Mouse (Mus musculus) layer of hippocampus, adult 18-20 months (tissue): ENCODE results near the gene Pla2g3. TPM values are rescaled to one million over a fixed set of nuclear protein-coding genes. Genes with fewer than 3 reads are reported as not detected.

Experiments used
- DNase-seq, 2 experiments: peaks; one replicate each; pipeline ENCODE4 v3.0.0; 2022; ENCODE audit warnings: low spot score in 2 of 2
- total RNA-seq, 2 experiments: library from RNA; stranded (reverse); gene quantifications; 2 replicates each; pipeline ENCODE4 v1.2.3; 2021

Gene Pla2g3
- total RNA-seq, 2 experiments from 2014 or later: 2.3 to 2.9 TPM

- DNase-seq: no peak
Measured at GRCm38 (mm10) chr11:3536082-3536481, 48.0 kb downstream of the Pla2g3 start.

- DNase-seq: no peak
Measured at GRCm38 (mm10) chr11:3536745-3537333, 48.8 kb downstream of the Pla2g3 start.

- DNase-seq: no peak
Measured at GRCm38 (mm10) chr11:3537711-3538110, 49.6 kb downstream of the Pla2g3 start.

GRCm38 (mm10) chr11:3538341-3538740 lies 50.3 kb downstream of the Pla2g3 start:
- DNase-seq: no peak

- DNase-seq: peak; percentile 80 to 95
Measured at GRCm38 (mm10) chr11:3539111-3539825, 51.2 kb downstream of the Pla2g3 start.

GRCm38 (mm10) chr11:3539826-3540196 lies 51.7 kb downstream of the Pla2g3 start:
- no peak for DNase-seq

GRCm38 (mm10) chr11:3540451-3541085 lies 52.5 kb downstream of the Pla2g3 start, which contains the start of gene Smtn:
Gene Smtn (minus strand): TSS chr11:3540612.
- no peak for DNase-seq

GRCm38 (mm10) chr11:3541932-3542331 lies 53.8 kb downstream of the Pla2g3 start:
- no peak for DNase-seq

GRCm38 (mm10) chr11:3543001-3543400 lies 54.9 kb downstream of the Pla2g3 start:
- no peak for DNase-seq

- DNase-seq: no peak
Measured at GRCm38 (mm10) chr11:3544409-3544808, 56.3 kb downstream of the Pla2g3 start.

- DNase-seq: no peak
Measured at GRCm38 (mm10) chr11:3545531-3546241, 57.6 kb downstream of the Pla2g3 start.

GRCm38 (mm10) chr11:3546242-3546562 lies 58.1 kb downstream of the Pla2g3 start:
- no peak for DNase-seq

- DNase-seq: no peak
Measured at GRCm38 (mm10) chr11:3547047-3547446, 59.0 kb downstream of the Pla2g3 start.

- no peak for DNase-seq
Measured at GRCm38 (mm10) chr11:3547969-3548368, 59.9 kb downstream of the Pla2g3 start.

GRCm38 (mm10) chr11:3548564-3549295 lies 60.6 kb downstream of the Pla2g3 start:
- DNase-seq: no peak

Other genes starting within 250 kb of the Pla2g3 start
- 10 to 100 TPM; 92.5 to 93.4 TPM for gene Drg1, start 221.9 kb upstream of the Pla2g3 start, total RNA-seq
- 10 to 100 TPM; 50.6 to 51.5 TPM for gene Patz1, start 199.4 kb upstream of the Pla2g3 start, total RNA-seq
- gene Pik3ip1, start 157.9 kb upstream of the Pla2g3 start, total RNA-seq: 10 to 100 TPM; 41.6 to 46.5 TPM
- 10 to 100 TPM; 90.1 to 97.5 TPM for gene Limk2, start 79.1 kb upstream of the Pla2g3 start, total RNA-seq
- gene Rnf185, start 35.9 kb upstream of the Pla2g3 start, total RNA-seq: 10 to 100 TPM; 30.2 to 32.2 TPM
- 10 to 100 TPM; 79.2 to 82.5 TPM for gene Inpp5j, start 16.5 kb downstream of the Pla2g3 start, total RNA-seq
- 100 to 1,000 TPM; 194 to 199 TPM for gene Selenom, start 26.4 kb downstream of the Pla2g3 start, total RNA-seq
- gene Smtn, start 52.3 kb downstream of the Pla2g3 start, total RNA-seq: 1 to 10 TPM; 7.7 to 8.2 TPM
- 10 to 100 TPM; 35.9 to 37.0 TPM for gene Morc2a, start 160.9 kb downstream of the Pla2g3 start, total RNA-seq